Mouse (Mus musculus) spleen, adult 2 months (tissue): Measurements from ENCODE around the gene Slc5a3.

Experiments
- CTCF ChIP-seq: fragments of 200-500 bp; IDR thresholded peaks from 2 replicates; pipeline ENCODE4 v1.5.1; 2011; ENCODE audit warnings: mild to moderate bottlenecking, inconsistent platforms; ENCODE audit not compliant: insufficient read depth, insufficient read length, insufficient replicate concordance; ENCODE audit errors: extremely low read depth
- POLR2A ChIP-seq: fragments of 200-500 bp; IDR thresholded peaks from 2 replicates; pipeline ENCODE4 v1.6.1; 2011; ENCODE audit warnings: low read depth, low read length, inconsistent platforms

GRCm38 (mm10) chr16:92134148-92134764 lies 76.1 kb downstream of the Slc5a3 start:
- no peak for TF ChIP-seq CTCF
- no peak for TF ChIP-seq POLR2A
